Mouse (Mus musculus) hindlimb bud, embryonic 11.5 days (tissue): ENCODE measurements at regions not wholly inside any gene's neighbourhood (a gene's known extent, or its start where the extent isn't known, plus 50 kb on each side); places are given as distances from the start of the nearest gene placed in this dataset.

ENCODE experiments used
- DNase-seq: peaks from one replicate; pipeline ENCODE4 v3.0.0-alpha.2; 2012; ENCODE audit warnings: low read depth, low spot score; ENCODE audit errors: extremely low spot score

- no peak for DNase-seq
Observed at GRCm38 (mm10) chr13:97562241-97562640, 198.2 kb downstream of the Gm10260 start.

GRCm38 (mm10) chr13:97560789-97561188 lies 199.6 kb downstream of the Gm10260 start:
- DNase-seq, result no peak

GRCm38 (mm10) chr13:97559611-97560385 lies 200.6 kb downstream of the Gm10260 start:
- DNase-seq, result no peak

DNA sequence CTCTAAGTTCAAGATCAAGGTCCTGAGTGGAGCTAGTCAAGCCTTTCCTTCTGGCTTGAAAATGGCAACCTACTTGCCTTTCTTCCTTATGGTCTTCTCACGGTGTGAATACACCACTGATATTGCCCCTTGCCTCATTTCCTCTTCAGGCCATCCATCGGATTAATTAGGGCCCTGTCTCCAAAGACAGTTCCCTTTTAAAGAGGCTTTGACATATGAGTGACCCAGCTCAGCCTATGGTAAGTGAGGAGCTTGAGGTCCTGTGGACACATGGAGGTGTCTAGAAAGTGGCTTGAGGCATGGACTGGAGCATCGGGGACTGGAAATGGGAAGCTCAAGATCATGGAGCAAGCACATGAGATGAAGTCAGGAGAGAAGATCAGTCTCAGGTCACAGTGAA lies 201.5 kb downstream of the Gm10260 start:
- DNase-seq, result no peak

DNA sequence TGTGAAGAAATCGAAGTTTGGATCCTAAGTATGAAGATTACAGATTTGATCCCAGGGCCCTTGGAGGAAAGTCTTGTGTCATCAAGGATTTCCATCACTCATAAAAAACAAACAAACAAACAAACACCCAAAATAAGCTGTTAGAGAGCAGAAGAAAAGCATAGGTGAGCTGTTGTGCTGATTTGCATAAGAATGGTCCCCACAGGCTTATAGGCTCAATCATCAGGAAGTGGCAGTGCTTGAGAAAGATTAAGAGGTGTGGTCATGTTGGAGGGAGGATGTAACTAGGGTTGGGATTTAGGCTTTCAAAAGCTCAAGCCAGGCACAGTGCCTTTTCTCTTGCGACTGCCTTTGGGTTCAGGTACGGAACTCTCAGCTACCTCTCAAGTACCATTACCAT lies 205.1 kb downstream of the Gm10260 start:
- DNase-seq, result no peak

DNA sequence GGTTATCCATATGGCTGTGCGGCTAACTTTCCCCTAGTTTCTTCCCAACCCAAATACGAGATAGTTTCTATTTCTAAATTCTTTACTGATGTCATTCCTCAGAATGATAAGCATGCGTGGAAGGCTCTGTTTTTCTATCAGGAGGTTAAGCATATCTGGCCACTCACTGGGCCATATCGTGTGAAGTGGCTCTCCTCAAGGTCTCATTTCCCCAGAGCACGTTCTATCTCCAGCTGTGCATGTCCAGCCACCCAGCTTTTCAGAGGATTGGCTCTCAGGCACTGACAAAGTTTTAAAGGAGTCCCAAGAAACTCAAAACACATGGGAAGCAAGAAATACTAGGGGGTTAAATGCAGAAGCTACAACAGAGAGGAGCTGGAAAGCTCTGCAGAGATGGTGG lies 205.8 kb downstream of the Gm10260 start:
- no peak for DNase-seq

GRCm38 (mm10) chr13:97552236-97552635 lies 208.2 kb downstream of the Gm10260 start:
- no peak for DNase-seq

- no peak for DNase-seq
Observed at GRCm38 (mm10) chr13:97550880-97551279, 209.6 kb downstream of the Gm10260 start.

DNA sequence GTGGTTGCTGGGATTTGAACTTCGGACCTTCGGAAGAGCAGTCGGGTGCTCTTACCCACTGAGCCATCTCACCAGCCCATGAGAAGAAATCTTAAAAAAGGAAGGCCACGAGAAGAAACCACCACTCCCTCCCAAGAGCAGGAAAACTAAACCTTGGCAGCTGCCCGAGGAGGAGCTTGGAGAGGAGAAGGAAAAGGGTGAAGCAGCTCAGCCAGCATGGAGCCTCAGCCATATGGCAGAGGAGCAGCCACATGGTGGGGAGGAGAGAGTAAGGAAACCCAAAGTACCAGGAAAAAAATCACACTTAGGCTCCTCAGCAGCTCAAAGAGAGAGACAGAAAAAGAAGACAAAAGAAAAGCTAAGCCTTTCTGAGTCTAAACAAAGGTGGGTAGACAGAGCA lies 210.3 kb downstream of the Gm10260 start:
- DNase-seq, result no peak

- no peak for DNase-seq
Observed at GRCm38 (mm10) chr13:97549384-97549783, 211.0 kb downstream of the Gm10260 start.

DNA sequence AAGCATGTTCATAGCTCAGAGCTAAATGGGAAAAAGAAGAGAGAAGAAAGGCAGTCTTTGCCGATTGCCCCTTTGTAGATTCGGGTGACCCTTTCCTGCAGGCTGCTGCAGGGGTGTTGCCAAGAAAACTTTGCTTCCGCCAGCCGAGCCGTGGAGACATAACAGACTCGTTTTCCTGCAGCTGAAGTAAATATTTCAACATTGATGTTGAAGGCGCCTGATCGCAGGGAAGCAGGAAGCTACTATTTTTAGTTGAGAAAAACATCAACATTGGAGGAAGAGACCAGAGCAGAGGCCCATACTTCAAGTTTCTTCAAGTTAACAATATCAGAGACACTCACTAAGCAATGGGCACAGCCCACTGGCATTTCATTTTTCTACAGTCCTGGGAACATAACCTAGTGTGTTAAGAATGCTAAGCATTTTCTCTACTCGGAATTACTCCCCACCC lies 211.9 kb downstream of the Gm10260 start:
- no peak for DNase-seq

GRCm38 (mm10) chr13:97546936-97547335 lies 213.5 kb downstream of the Gm10260 start:
- no peak for DNase-seq

GRCm38 (mm10) chr13:97545971-97546454 lies 214.4 kb downstream of the Gm10260 start:
- no peak for DNase-seq

GRCm38 (mm10) chr13:97539686-97540085 lies 220.7 kb downstream of the Gm10260 start:
- DNase-seq, result no peak

DNA sequence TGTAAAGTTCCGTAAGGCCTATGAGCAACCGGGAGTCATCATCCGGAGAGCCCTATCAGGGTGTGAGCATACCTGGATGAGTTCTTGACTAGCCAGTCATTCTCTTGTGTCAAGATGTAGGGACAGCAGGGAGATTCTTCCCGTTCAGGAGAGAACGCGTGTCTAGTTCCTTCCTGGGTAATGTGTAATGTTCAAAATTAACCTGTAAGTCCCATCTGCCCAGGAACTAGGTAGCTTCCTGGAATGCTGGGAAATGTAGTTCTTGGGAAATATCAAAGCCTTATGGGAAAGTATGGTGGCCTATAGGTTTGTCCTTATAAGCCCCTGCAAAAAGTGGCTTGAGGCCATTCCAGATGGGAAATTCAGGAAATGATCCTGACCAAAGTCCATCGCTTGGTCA lies 222.0 kb downstream of the Gm10260 start:
- DNase-seq, result no peak

DNA sequence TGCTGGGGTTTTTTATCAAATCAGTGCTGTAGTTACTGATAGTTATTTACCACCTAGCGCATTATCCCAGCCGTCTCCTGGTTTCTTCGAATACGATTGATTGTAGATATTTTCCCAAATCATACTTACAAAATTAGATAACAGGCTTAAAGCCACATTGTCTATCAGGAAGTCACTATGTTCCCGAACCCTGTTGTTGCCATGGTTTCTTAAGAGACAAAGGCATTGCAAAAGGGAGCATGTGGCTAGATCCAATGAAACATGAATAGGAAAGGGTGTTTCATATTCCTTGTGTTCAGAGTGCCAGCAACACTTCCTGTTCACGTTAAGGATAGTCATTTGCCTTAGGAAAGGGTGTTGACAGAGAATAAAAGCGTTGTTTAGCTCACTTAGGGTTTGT lies 222.7 kb downstream of the Gm10260 start:
- DNase-seq, result no peak

GRCm38 (mm10) chr13:97537206-97537605 lies 223.2 kb downstream of the Gm10260 start:
- DNase-seq, result no peak

- no peak for DNase-seq
Observed at GRCm38 (mm10) chr13:97533896-97534666, 226.4 kb downstream of the Gm10260 start.

GRCm38 (mm10) chr13:97531181-97531580 lies 229.3 kb downstream of the Gm10260 start:
- DNase-seq, result no peak

DNA sequence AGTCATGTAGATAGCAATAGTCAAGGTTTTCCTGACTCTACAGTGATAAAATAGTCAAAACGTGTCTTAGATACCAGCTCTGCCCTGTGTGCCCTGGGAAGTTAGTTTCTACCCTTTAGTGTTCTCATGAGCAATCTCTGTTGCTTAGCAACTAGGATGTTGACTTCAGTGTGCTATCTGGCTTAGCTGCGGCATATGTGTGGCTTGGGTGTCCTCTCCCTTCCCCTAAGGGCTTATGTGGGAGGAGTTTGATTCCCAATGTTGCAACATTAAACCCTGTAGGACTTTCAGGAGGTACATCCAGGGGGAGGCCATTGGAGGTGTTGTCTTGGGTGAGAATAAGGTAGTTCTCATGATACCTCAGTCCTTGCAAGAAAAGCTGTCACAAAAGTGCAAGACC lies 229.9 kb downstream of the Gm10260 start:
- DNase-seq, result no peak

DNA sequence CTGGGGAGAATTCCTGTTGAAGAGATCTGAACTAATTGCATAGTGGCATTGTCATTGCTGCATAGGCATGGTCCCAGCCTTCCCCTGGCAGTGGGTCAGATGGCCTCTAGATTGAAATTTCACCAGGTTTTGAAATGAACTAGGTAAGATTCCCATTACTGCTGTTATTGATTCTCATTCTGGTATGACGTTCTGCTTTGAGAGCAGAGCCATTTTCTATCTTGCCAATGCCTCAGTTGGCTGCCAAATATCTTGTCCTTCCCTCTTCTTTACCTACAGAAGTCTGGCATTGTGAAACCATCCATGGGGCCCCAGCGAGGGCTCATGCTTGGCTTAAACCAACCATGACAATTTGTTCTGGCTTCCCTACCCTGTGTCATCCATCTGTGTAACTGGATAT lies 232.5 kb downstream of the Gm10260 start:
- no peak for DNase-seq

DNA sequence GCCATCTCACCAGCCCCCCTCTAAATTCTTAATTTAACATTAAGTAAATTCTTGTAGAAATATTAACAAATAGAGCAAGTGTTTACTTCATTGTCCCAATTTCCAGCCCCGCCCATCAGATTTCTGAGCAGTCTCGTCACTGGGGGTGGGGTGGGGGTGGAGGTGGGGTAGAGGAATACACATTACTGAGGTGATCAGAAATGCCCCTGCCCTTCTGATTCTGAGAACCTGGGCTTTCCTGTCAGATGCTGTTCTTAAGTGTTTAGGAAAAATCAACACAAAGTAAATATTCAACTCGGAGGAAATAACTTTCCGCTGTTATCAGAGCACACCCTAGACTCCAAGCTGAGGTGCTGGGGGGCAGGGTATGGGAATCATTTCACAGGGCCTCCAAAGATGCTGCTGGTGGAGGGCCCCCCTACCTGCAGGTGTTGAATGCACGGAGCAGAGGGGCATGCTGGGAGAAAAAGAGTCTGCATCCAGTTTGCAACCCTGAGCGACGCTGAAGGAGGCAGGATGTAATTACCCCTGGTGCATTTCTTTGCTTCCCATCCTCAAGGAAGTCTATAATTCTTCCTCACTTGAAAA lies 235.5 kb downstream of the Gm10260 start:
- no peak for DNase-seq
